Mouse (Mus musculus): Measurements from ENCODE around the gene Rnf4. TPM values are rescaled to one million over a fixed set of nuclear protein-coding genes. Genes with fewer than 3 reads are reported as not detected.

Rnf4 gene
- total and polyA plus RNA-seq, 2 experiments from 2014 or later: 95.2 to 124 TPM

DNA sequence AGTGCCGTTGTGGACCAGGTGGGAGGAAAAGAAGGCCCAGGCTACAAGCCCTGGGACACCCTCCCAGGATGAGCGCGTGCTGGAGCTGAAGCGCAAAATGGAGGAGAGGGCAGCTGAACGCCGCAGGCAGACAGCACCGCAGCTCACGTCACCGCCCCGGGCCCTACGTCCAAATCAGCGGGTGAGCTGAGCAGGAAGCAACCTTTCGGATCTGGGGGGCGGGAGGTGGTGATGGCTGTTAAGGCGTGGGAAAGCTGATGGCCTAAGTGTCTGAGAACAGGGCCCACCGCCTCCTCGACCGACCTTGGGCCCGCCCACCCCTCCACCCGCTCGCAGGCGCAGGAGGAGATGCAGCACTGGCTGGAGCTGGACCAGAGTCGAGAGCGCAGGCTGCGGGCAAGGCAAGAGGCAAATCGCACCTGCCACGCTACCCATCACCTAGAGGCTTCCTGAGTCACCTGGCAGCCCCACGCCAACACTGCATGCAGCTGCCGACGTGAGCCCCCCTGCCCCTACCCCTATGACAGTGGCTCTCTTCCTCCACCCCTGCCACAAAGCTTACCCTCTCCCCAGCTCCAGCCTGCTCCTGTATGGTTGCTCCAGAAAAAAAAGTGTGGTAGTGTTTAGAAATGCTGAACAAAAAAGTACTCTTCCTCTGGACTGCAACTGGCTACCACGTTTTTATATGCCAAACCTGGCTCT lies 9.1 kb upstream of the Rnf4 start:
- no peaks in the 10 kb centered on the region for H3K36me3 ChIP-seq (ENCODE audit: insufficient read depth, low read length)
- H3K27me3 ChIP-seq (ENCODE audit: insufficient read depth, low read length): no peaks in the 10 kb centered on the region
- WGBS: 16% methylated on average over 31 of the region's 31 CpGs
- peak overlapping the region; percentile 9; the same call in 1 of the 2 replicates for H3K9ac ChIP-seq (replicated peaks; ENCODE audit: low read length, poor library complexity, severe bottlenecking)
- peak overlapping the region; percentile 10; the same call in 1 of the 2 replicates for H3K4me3 ChIP-seq (ENCODE audit: low read depth, low read length)
- H3K4me1 ChIP-seq (ENCODE audit: insufficient read depth, low read length): peaks cover 9% of the 10 kb centered on the region
- peak overlapping the region; percentile 39 for H3K4me2 ChIP-seq (ENCODE audit: low read depth, low read length, poor library complexity, severe bottlenecking)
- ATAC-seq (ENCODE audit: low FRiP score): peak; percentile 66
- no peak for TF ChIP-seq CTCF (IDR thresholded peaks at IDR 0.05)
- H3K27ac ChIP-seq (ENCODE audit: low read depth, low read length): 0 out of 2 replicates have a peak overlapping the region, but pooled peaks have one; percentile 7
- DNase-seq (ENCODE audit: low spot score): peak; percentile 23
- no peaks in the 10 kb centered on the region for H3K9me3 ChIP-seq (ENCODE audit: low read length)

DNA sequence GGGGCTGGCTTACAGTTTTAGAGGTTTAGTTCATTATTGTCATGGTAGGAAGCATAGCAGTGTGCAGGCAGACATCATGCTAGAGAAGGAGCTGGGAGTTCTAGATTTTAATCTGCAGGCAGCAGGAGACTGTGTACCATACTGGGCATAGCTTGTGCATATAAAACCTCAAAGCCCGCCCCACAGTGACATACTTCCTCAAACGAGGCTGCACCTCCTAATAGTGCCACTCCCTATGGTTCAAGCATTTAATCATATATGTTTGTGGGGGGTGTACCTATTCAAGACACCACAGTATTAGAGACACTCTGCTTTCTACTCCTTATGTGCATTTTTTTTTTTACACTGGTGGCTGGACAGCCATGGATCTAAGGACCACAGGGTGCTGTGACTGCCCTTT lies 6.0 kb upstream of the Rnf4 start:
- Histone ChIP-seq H3K4me3 (ENCODE audit: low read depth, low read length) (no peak overlapping the region), H3K9me3 (ENCODE audit: low read length) (no peaks in the 10 kb centered on the region), H3K36me3 (ENCODE audit: insufficient read depth, low read length) (no peaks in the 10 kb centered on the region), H3K4me1 (ENCODE audit: insufficient read depth, low read length) (peaks cover 6% of the 10 kb centered on the region), H3K4me2 (ENCODE audit: low read depth, low read length, poor library complexity, severe bottlenecking) (no peak overlapping the region), H3K9ac (replicated peaks; ENCODE audit: low read length, poor library complexity, severe bottlenecking) (no peak overlapping the region), H3K27me3 (ENCODE audit: insufficient read depth, low read length) (no peaks in the 10 kb centered on the region), H3K27ac (ENCODE audit: low read depth, low read length) (no peak overlapping the region)
- ATAC-seq (ENCODE audit: low FRiP score) (no peak), DNase-seq (ENCODE audit: low spot score) (no peak)
- TF ChIP-seq CTCF (IDR thresholded peaks at IDR 0.05): no peak
- 86% methylated on average over 2 of the region's 2 CpGs for WGBS

DNA sequence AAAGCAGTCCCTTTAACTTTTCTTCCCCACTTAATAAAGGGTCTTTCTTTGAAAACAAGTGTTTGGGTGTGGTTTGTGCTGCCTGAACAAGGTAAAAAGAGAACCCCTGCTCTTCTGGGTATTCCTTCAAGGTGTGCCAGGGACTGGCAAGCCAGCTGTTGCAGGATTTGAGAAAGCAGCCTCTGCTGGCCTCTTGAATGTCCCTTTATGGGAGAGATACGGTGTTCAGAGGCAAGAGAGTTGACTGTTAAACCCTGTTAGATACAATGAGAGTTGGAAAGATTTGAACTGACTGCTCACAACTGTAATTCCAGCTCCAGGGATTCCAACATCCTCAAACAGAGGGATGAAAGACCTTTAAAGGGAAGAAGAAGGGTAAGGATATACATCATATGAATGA lies 2.0 kb upstream of the Rnf4 start:
- TF ChIP-seq CTCF (IDR thresholded peaks at IDR 0.05): no peak
- WGBS: 90% methylated on average over 1 of the region's 1 CpGs
- no peak for ATAC-seq (ENCODE audit: low FRiP score)

DNA sequence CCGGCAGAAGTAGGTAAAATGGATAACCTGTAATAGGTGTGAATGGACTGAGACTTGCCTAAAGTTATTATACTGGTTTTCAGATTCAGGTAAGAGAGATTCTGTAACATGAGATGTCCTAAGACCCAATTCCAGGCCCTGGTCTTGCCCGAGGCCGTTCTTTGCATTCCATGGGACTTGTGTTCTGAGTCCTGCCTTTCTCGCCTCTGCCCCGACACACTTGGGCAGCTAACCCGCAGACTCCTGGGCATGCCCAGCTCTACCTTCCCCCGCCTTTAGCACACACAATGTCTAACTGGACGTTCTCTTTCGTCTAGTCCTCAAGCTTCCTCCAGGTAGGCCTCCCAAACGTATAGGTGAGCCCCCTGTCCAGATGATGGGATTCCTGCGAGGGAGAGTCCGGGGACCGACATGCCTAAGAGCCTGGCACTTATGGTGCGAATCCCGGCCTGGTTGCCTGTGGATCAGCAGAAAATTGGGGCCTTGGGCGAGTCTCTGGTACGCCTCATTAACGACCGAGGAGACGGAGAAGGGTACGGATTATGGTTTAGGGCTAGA lies 471 bp upstream of the Rnf4 start:
- Histone ChIP-seq H3K4me3 (ENCODE audit: low read depth, low read length) (peak overlapping the region; percentile 99), H3K9ac (replicated peaks; ENCODE audit: low read length, poor library complexity, severe bottlenecking) (peak overlapping the region; percentile 89), H3K27ac (ENCODE audit: low read depth, low read length) (peak overlapping the region; percentile 80), H3K36me3 (ENCODE audit: insufficient read depth, low read length) (no peaks in the 10 kb centered on the region), H3K4me2 (ENCODE audit: low read depth, low read length, poor library complexity, severe bottlenecking) (peak overlapping the region; percentile 85), H3K4me1 (ENCODE audit: insufficient read depth, low read length) (peaks cover 9% of the 10 kb centered on the region; the same call in 1 of the 2 replicates), H3K27me3 (ENCODE audit: insufficient read depth, low read length) (no peaks in the 10 kb centered on the region), H3K9me3 (ENCODE audit: low read length) (no peaks in the 10 kb centered on the region)
- DNase-seq (ENCODE audit: low spot score) (peak; percentile 3), ATAC-seq (ENCODE audit: low FRiP score) (peak; percentile 60)
- no peak for TF ChIP-seq CTCF (IDR thresholded peaks at IDR 0.05)
- WGBS: 1% methylated on average over 21 of the region's 21 CpGs

More for the DNA sequence above, 2.0 kb upstream of the Rnf4 start:
- H3K4me2 ChIP-seq (ENCODE audit: low read depth, low read length, poor library complexity, severe bottlenecking): no peak overlapping the region
- H3K9ac ChIP-seq (replicated peaks; ENCODE audit: low read length, poor library complexity, severe bottlenecking): no peak overlapping the region
- H3K27ac ChIP-seq (ENCODE audit: low read depth, low read length): no peak overlapping the region
- no peaks in the 10 kb centered on the region for H3K9me3 ChIP-seq (ENCODE audit: low read length)
- no peak overlapping the region for H3K4me3 ChIP-seq (ENCODE audit: low read depth, low read length)
- no peaks in the 10 kb centered on the region for H3K36me3 ChIP-seq (ENCODE audit: insufficient read depth, low read length)
- peaks cover 9% of the 10 kb centered on the region; the same call in 1 of the 2 replicates for H3K4me1 ChIP-seq (ENCODE audit: insufficient read depth, low read length)
- no peak for DNase-seq (ENCODE audit: low spot score)
- no peaks in the 10 kb centered on the region for H3K27me3 ChIP-seq (ENCODE audit: insufficient read depth, low read length)

DNA sequence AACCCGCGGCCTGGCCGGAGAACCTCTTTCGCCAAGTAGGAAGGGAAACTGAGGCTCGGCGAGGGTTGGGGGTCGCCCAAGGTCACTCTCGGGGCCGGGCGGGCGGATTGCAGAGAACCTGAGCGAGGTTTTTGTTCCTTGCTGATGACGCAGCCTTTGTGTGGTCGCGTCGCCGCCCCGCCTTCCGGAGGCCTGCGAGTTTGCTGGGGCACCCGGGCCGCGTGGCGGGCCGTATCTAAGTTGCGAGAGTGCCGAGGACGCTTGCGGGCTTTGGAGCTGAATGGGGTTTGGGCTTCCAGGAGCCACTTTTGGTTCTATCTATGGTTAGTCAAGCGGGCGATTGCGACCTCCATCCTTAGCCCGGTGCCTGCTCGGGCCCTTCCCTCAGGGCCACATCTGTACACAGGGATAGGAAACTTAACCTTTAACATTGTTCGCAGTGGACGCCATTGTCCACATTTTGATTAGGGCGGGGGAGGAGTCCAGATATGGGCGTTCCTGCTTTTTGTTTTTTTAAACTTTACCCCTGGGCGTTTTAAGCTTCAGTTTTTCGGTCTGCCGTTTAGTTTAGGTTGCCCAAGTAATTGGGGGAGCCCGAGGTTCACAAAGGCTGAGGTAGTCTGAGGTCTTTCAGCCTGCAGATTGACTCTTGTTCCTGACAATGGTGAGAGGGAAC lies 824 bp downstream of the Rnf4 start:
- WGBS: 1% methylated on average over 41 of the region's 42 CpGs
- TF ChIP-seq CTCF (IDR thresholded peaks at IDR 0.05): no peak

More for the DNA sequence above, 824 bp downstream of the Rnf4 start:
- peak overlapping the region; percentile 99 for H3K4me3 ChIP-seq (ENCODE audit: low read depth, low read length)
- H3K36me3 ChIP-seq (ENCODE audit: insufficient read depth, low read length): no peaks in the 10 kb centered on the region
- peaks cover 9% of the 10 kb centered on the region; the same call in 1 of the 2 replicates for H3K4me1 ChIP-seq (ENCODE audit: insufficient read depth, low read length)
- H3K27me3 ChIP-seq (ENCODE audit: insufficient read depth, low read length): no peaks in the 10 kb centered on the region
- DNase-seq (ENCODE audit: low spot score): peak; percentile 48
- ATAC-seq (ENCODE audit: low FRiP score): peak; percentile 50
- peak overlapping the region; percentile 98 for H3K27ac ChIP-seq (ENCODE audit: low read depth, low read length)
- H3K9ac ChIP-seq (replicated peaks; ENCODE audit: low read length, poor library complexity, severe bottlenecking): peak overlapping the region; percentile 98
- H3K4me2 ChIP-seq (ENCODE audit: low read depth, low read length, poor library complexity, severe bottlenecking): peak overlapping the region; percentile 69
- no peaks in the 10 kb centered on the region for H3K9me3 ChIP-seq (ENCODE audit: low read length)

All from midbrain, postnatal 0 days (tissue).